Mouse (Mus musculus): ENCODE results near the gene Gm7173. TPM values are rescaled to one million over a fixed set of nuclear protein-coding genes. Genes with fewer than 3 reads are reported as not detected.

Gm7173 gene
- polyA plus RNA-seq (2016; fragmentation: Nextera tagmentation; extraction: Ambion mirVana), result 0.46 and 0.51 TPM in 2 replicates

DNA sequence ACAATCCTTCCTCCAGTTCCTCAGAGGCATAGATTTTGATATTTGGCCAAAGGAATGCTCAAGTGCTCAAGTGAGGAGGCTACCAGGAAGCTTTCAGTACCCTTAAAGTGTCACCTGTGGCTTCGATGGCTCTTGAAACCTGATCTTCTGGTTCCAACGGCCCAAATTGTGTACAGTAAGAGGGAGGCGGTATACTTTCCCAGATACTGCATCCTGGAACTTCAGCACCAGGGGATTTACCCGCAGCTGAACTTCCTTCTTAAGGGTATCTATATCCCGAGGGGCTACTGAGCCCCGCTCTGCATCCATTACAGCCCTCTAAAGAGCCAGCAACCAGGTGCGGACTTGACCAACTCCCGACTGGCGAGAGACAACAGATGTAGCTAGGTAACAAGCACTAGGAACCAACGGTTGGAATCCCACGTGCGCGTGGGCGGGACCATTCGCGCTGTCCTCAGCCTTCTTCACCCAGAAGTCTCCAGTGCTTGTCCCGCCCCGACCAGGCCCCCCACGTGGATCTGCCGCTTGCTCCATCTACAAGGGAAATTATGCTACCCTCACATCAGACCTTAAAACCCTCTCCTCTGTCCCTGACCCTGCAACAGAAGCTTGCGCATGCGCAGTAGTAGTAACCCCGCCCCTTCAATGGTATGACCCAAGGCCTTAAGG, at the start of gene Gm7173:
Gene Gm7173, minus strand, starts transcription at position 309 of the 669 bp plus-strand sequence.
- no peaks in the 10 kb centered on the region for H3K27me3 ChIP-seq (ENCODE audit: low read depth, poor library complexity, severe bottlenecking)
- peak within 1 kb of the TSS; percentile 25; the same call in 1 of the 2 replicates for H3K27ac ChIP-seq
- H3K9me3 ChIP-seq (replicated peaks), result no peaks in the 10 kb centered on the region
- H3K4me1 ChIP-seq, result no peaks in the 10 kb centered on the region
- H3K4me3 ChIP-seq, result peak within 1 kb of the TSS; percentile 48
- peak; percentile 44 for DNase-seq (ENCODE audit: low spot score)
- H3K36me3 ChIP-seq, result no peaks in the 10 kb centered on the region
- WGBS, result 12% methylated on average over 23 of the region's 23 CpGs

GRCm38 (mm10) chrX:79517646-79518016, 546 bp upstream of the Gm7173 start:
- Histone ChIP-seq H3K27ac (no peak overlapping the region), H3K4me1 (no peaks in the 10 kb centered on the region), H3K36me3 (no peaks in the 10 kb centered on the region), H3K27me3 (ENCODE audit: low read depth, poor library complexity, severe bottlenecking) (no peaks in the 10 kb centered on the region), H3K4me3 (peak overlapping the region; percentile 48), H3K9me3 (replicated peaks) (no peaks in the 10 kb centered on the region)
- no peak for DNase-seq (ENCODE audit: low spot score)
- WGBS, result 94% methylated on average over 1 of the region's 1 CpGs

DNA sequence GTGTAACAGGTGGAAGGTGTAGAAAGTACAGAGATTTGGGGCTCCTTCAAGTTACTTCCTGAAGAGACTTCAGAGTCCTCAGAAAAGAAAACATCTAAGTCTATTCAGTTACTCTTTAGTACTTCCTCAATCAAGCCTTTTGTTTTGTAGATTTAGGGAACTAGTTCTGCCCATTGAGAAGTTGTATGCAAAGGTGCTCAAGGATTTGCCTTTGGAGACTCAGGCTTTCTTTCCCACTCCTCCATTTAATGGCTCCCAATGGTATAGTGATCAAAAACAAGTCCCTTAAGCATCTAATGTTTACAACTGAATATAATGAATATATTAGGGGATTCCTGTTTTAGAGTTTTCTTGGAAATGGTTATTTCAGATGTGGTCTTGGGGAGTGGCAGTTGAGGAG, 200.3 kb downstream of the Gm7173 start:
- Histone ChIP-seq H3K27ac (no peak overlapping the region), H3K9me3 (replicated peaks) (no peaks in the 10 kb centered on the region), H3K4me3 (no peak overlapping the region), H3K36me3 (no peaks in the 10 kb centered on the region), H3K27me3 (ENCODE audit: low read depth, poor library complexity, severe bottlenecking) (no peaks in the 10 kb centered on the region), H3K4me1 (no peaks in the 10 kb centered on the region)
- no peak for DNase-seq (ENCODE audit: low spot score)

Other genes with a start within 250 kb of the Gm7173 start
- 0.10 TPM in 1 of 2 replicates, not detected in the other for gene Mageb16, start 154.2 kb upstream of the Gm7173 start, polyA plus RNA-seq (2016; fragmentation: Nextera tagmentation; extraction: Ambion mirVana)